Mouse (Mus musculus) limb, embryonic 12.5 days (tissue): ENCODE results near the gene Nabp2. TPM values are rescaled to one million over a fixed set of nuclear protein-coding genes. Genes with fewer than 3 reads are reported as not detected.

Experiments used
- ATAC-seq: fragments of 200-750 bp; cut with Nextera tagmentation; 2 replicates; pipeline ENCODE4 v1.8.0; 2017; ENCODE audit warnings: low read depth, moderate TSS enrichment; ENCODE audit not compliant: insufficient number of reproducible peaks, insufficient read depth, low FRiP score, low TSS enrichment
- H3K27ac ChIP-seq: fragments of 300-500 bp; sonication (generic); 2 replicates; pipeline ENCODE4 v1.5.1; 2016; ENCODE audit warnings: mild to moderate bottlenecking, moderate library complexity
- H3K27me3 ChIP-seq: fragments of 300-500 bp; sonication (generic); 2 replicates; pipeline ENCODE4 v1.6.1; 2016; ENCODE audit warnings: mild to moderate bottlenecking, moderate library complexity
- H3K36me3 ChIP-seq: fragments of 300-500 bp; sonication (generic); 2 replicates; pipeline ENCODE4 v1.6.1; 2016; ENCODE audit warnings: mild to moderate bottlenecking, moderate library complexity
- H3K4me1 ChIP-seq: fragments of 300-500 bp; sonication (generic); replicated peaks from 2 replicates; pipeline ENCODE4 v1.6.1; 2016
- H3K4me2 ChIP-seq: fragments of 300-500 bp; sonication (generic); 2 replicates; pipeline ENCODE4 v1.6.1; 2016; ENCODE audit warnings: mild to moderate bottlenecking, moderate library complexity
- H3K4me3 ChIP-seq: fragments of 300-500 bp; sonication (generic); replicated peaks from 2 replicates; pipeline ENCODE4 v1.5.1; 2016; ENCODE audit warnings: mild to moderate bottlenecking
- H3K9ac ChIP-seq: fragments of 300-500 bp; sonication (generic); replicated peaks from 2 replicates; pipeline ENCODE4 v1.6.1; 2016; ENCODE audit warnings: mild to moderate bottlenecking, moderate library complexity
- H3K9me3 ChIP-seq: fragments of 300-500 bp; sonication (generic); 2 replicates; pipeline ENCODE4 v1.6.1; 2016; ENCODE audit warnings: mild to moderate bottlenecking, moderate library complexity
- WGBS: fragments of 180-500 bp; shearing (Covaris S2); methylation state at CpG from one replicate; pipeline ENCODE4 v1.1.7; 2016; 5-methylcytosine and 5-hydroxymethylcytosine counted together
- polyA plus RNA-seq: library from polyadenylated mRNA; unstranded; fragments of >200 nt; fragmentation: Nextera tagmentation; extraction: Ambion mirVana; gene quantifications from 2 replicates; pipeline ENCODE4 v1.2.1, GENCODE M21; 2016

The Nabp2 gene
- polyA plus RNA-seq, 1 experiment from 2014 or later, result 65.1 TPM

DNA sequence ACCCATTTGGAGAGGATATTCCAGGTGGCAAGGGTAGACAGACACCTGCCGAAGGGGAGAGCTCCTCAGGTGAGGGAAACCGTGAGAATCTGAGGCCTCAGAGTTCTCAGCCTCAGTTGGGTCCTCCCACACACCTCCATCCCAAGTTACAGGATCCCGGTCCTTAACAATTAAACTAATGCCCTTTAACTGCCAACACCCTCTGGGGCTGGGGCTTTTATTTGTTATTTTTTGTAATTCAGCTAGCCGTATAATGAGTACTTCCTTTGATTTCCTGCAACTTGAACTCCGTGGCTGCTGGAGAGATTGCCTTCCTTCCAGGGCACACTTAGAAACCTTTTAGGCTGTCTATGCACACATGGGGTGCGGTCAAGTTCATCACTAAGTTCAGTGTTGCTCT is 33.1 kb upstream of the Nabp2 start:
- H3K9ac ChIP-seq, result no peak overlapping the region
- no peak for ATAC-seq

GRCm38 (mm10) chr10:128442718-128443117 is 31.4 kb upstream of the Nabp2 start:
- H3K9ac ChIP-seq, result no peak overlapping the region
- no peak overlapping the region for H3K27ac ChIP-seq
- H3K9me3 ChIP-seq, result no peaks in the 10 kb centered on the region
- ATAC-seq, result no peak
- peaks cover 41% of the 10 kb centered on the region for H3K36me3 ChIP-seq
- H3K4me1 ChIP-seq, result no peaks in the 10 kb centered on the region
- 86% methylated on average over 1 of the region's 1 CpGs for WGBS
- no peak overlapping the region for H3K4me2 ChIP-seq
- no peaks in the 10 kb centered on the region for H3K27me3 ChIP-seq
- no peak overlapping the region for H3K4me3 ChIP-seq

More for the DNA sequence above, 33.1 kb upstream of the Nabp2 start:
- Histone ChIP-seq H3K9me3 (no peaks in the 10 kb centered on the region), H3K27me3 (no peaks in the 10 kb centered on the region), H3K27ac (no peak overlapping the region), H3K4me1 (no peaks in the 10 kb centered on the region), H3K36me3 (peaks cover 25% of the 10 kb centered on the region), H3K4me3 (no peak overlapping the region), H3K4me2 (no peak overlapping the region)
- 69% methylated on average over 6 of the region's 6 CpGs for WGBS

- 92% methylated on average over 10 of the region's 10 CpGs for WGBS
- Histone ChIP-seq H3K4me3 (no peak overlapping the region), H3K9me3 (no peaks in the 10 kb centered on the region), H3K4me2 (no peak overlapping the region), H3K27ac (no peak overlapping the region), H3K27me3 (no peaks in the 10 kb centered on the region), H3K9ac (no peak overlapping the region), H3K4me1 (no peaks in the 10 kb centered on the region), H3K36me3 (peaks cover 52% of the 10 kb centered on the region)
- no peak for ATAC-seq
Observed at GRCm38 (mm10) chr10:128441324-128442119, 30.2 kb upstream of the Nabp2 start.

DNA sequence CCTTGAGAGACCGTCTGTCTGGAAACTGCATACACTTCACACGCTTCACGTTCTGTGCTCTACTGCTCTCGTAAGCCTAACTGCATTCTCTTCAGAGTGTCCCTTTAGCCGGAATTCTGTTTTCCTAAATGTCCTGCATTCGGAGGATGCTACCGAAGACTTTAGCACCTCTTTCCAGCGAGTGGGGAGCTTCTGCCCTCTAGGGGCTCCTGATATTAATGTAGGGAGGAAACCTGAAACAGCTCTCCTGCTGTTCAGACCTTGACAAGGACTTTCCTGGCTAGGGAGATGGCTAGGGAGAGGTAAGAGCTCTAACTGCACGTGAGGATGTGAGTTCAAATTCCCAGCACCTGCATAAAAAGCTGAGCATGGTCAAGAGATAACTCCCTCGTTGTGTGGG is 29.1 kb upstream of the Nabp2 start:
- H3K4me1 ChIP-seq, result no peaks in the 10 kb centered on the region
- WGBS, result 68% methylated on average over 10 of the region's 10 CpGs
- H3K9me3 ChIP-seq, result no peaks in the 10 kb centered on the region
- H3K27me3 ChIP-seq, result no peaks in the 10 kb centered on the region
- no peak overlapping the region for H3K4me2 ChIP-seq
- no peak overlapping the region for H3K9ac ChIP-seq
- ATAC-seq, result no peak
- H3K27ac ChIP-seq, result no peak overlapping the region
- no peak overlapping the region for H3K4me3 ChIP-seq
- peaks cover 63% of the 10 kb centered on the region for H3K36me3 ChIP-seq

DNA sequence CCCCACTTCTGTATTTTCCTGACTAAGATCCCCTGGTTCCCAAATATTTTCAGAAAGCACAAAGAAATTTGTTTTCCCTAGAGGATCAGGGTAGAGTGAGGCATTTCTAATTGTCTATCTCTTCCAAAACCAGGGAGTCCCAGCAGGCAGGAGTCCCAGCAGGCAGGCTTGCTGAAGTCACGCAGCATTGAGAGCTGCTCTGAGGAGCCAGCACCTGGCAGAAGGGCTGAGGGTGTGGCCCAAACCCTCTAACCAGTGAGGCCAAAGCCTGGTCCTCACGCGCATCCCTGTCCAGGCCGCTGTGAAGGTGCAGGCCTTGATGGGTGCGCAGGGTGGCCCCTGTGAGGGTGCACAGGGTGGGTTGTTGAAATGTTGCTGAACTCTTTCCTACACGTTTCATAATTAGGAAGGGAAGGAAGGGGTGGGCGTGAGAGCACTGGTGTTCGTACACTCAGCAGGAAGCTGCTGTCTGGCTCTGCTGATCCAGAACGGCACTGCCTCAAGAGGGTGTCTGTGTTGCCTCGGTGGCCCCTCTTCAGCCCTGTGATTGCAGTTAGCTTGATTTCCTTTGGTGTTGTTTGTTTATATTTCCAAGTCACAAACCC is 27.5 kb upstream of the Nabp2 start:
- Histone ChIP-seq H3K36me3 (peaks cover 78% of the 10 kb centered on the region), H3K4me3 (no peak overlapping the region), H3K4me2 (no peak overlapping the region), H3K9me3 (no peaks in the 10 kb centered on the region), H3K27ac (no peak overlapping the region), H3K27me3 (no peaks in the 10 kb centered on the region), H3K9ac (no peak overlapping the region; the same call in 1 of the 2 replicates), H3K4me1 (no peaks in the 10 kb centered on the region)
- 59% methylated on average over 10 of the region's 10 CpGs for WGBS
- ATAC-seq, result no peak

DNA sequence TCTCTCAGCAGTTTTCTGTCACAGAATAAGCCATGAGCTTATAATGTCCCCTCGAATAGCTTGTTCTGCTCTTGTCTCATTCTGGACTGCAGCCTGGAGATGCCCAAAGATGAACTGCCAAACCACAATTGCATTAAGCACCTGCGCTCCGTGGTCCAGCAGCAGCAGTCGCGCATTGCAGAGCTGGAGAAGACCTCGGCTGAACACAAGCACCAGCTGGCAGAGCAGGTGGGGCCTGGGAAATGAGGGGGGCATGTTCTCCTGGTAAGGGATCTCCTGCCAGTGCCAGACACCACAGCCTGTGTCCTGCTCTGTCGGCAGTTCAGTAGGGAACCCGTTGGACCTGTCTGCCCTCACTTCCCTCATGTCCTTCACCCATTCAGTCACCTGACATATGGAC is 25.1 kb upstream of the Nabp2 start:
- H3K27ac ChIP-seq, result no peak overlapping the region
- ATAC-seq, result no peak
- no peak overlapping the region for H3K4me2 ChIP-seq
- H3K9me3 ChIP-seq, result no peaks in the 10 kb centered on the region
- no peak overlapping the region for H3K4me3 ChIP-seq
- 94% methylated on average over 8 of the region's 8 CpGs for WGBS
- H3K9ac ChIP-seq, result no peak overlapping the region
- peaks cover 92% of the 10 kb centered on the region for H3K36me3 ChIP-seq
- no peaks in the 10 kb centered on the region for H3K4me1 ChIP-seq
- H3K27me3 ChIP-seq, result no peaks in the 10 kb centered on the region

- Histone ChIP-seq H3K4me1 (no peaks in the 10 kb centered on the region), H3K27me3 (no peaks in the 10 kb centered on the region), H3K9me3 (no peaks in the 10 kb centered on the region), H3K9ac (no peak overlapping the region), H3K27ac (no peak overlapping the region), H3K4me3 (no peak overlapping the region), H3K4me2 (no peak overlapping the region), H3K36me3 (peaks cover 92% of the 10 kb centered on the region)
- no peak for ATAC-seq
- 89% methylated on average over 5 of the region's 5 CpGs for WGBS
Observed at GRCm38 (mm10) chr10:128435873-128436272, 24.6 kb upstream of the Nabp2 start.

DNA sequence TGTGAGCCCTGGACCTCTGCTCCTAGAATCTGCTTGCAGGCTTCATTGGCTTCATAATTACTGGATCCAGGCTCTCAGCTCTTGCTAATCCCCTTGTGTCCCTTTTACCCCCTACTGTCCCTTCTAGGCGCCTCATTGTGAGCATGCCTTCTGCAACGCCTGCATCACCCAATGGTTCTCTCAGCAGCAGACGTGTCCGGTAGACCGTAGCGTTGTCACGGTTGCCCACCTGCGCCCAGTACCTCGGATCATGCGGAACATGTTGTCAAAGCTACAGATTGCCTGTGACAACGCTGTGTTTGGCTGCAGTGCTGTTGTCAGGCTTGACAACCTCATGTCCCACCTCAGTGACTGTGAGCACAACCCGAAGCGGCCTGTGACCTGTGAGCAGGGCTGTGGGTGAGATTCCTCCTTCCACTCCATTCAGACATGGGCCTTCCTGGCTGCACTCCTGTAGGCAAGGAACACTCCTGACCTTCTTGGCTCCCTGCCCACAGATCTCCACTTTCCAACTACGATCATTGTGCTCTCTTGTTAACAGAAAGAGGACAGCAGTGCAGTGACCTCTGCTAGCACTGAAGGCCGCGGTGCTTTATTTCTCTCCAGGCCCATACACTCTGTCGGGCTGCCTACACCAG is 24.0 kb upstream of the Nabp2 start:
- WGBS, result 94% methylated on average over 17 of the region's 17 CpGs
- Histone ChIP-seq H3K4me1 (no peaks in the 10 kb centered on the region), H3K27ac (0 out of 2 replicates have a peak overlapping the region, but pooled peaks have one; percentile 7), H3K4me3 (no peak overlapping the region), H3K9ac (no peak overlapping the region), H3K27me3 (no peaks in the 10 kb centered on the region), H3K9me3 (no peaks in the 10 kb centered on the region), H3K4me2 (no peak overlapping the region), H3K36me3 (peaks cover 92% of the 10 kb centered on the region)
- ATAC-seq, result no peak

GRCm38 (mm10) chr10:128434681-128435080 is 23.4 kb upstream of the Nabp2 start:
- 83% methylated on average over 10 of the region's 10 CpGs for WGBS
- Histone ChIP-seq H3K4me3 (no peak overlapping the region), H3K36me3 (peaks cover 92% of the 10 kb centered on the region)

GRCm38 (mm10) chr10:128433417-128433816 is 22.1 kb upstream of the Nabp2 start:
- no peak overlapping the region for H3K9ac ChIP-seq
- WGBS, result 97% methylated on average over 2 of the region's 2 CpGs
- no peaks in the 10 kb centered on the region for H3K4me1 ChIP-seq
- H3K9me3 ChIP-seq, result no peaks in the 10 kb centered on the region
- H3K4me2 ChIP-seq, result no peak overlapping the region
- H3K36me3 ChIP-seq, result peaks cover 93% of the 10 kb centered on the region
- no peak overlapping the region for H3K4me3 ChIP-seq
- no peak for ATAC-seq
- H3K27me3 ChIP-seq, result no peaks in the 10 kb centered on the region
- H3K27ac ChIP-seq, result no peak overlapping the region

More at GRCm38 (mm10) chr10:128434681-128435080, 23.4 kb upstream of the Nabp2 start:
- H3K4me2 ChIP-seq, result no peak overlapping the region
- H3K9me3 ChIP-seq, result no peaks in the 10 kb centered on the region
- 0 out of 2 replicates have a peak overlapping the region, but pooled peaks have one; percentile 19 for H3K27ac ChIP-seq
- no peak for ATAC-seq
- H3K9ac ChIP-seq, result no peak overlapping the region
- H3K4me1 ChIP-seq, result no peaks in the 10 kb centered on the region
- H3K27me3 ChIP-seq, result no peaks in the 10 kb centered on the region

DNA sequence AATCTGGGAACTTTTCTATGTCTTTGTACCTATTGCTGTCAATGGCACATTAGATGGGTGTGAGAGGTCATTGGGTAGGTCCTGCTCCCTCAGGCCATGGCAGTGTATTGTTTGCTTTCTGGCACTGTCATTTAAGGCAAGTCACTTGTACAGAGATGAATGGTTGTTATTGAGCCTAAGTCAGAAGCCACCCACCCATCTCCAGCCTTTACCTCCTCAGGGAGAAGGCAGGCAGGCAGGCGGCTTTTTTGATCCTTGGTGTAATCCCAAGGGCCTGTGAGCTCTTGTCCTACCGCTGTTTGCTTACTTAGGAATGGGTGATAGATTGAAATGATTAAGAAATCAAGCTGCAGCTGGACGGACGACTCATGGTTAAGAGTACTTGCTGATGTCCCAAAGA is 18.2 kb upstream of the Nabp2 start:
- H3K9ac ChIP-seq, result no peak overlapping the region
- H3K36me3 ChIP-seq, result peaks cover 82% of the 10 kb centered on the region
- no peaks in the 10 kb centered on the region for H3K27me3 ChIP-seq
- H3K27ac ChIP-seq, result no peak overlapping the region
- H3K4me3 ChIP-seq, result no peak overlapping the region
- no peaks in the 10 kb centered on the region for H3K4me1 ChIP-seq
- no peak for ATAC-seq
- WGBS, result 91% methylated on average over 4 of the region's 4 CpGs
- H3K9me3 ChIP-seq, result no peaks in the 10 kb centered on the region
- H3K4me2 ChIP-seq, result no peak overlapping the region
